Mouse (Mus musculus) embryo, embryonic 10.5 days (tissue): ENCODE data around the gene Ampd3.

Experiments
- DNase-seq: peaks from one replicate; pipeline ENCODE4 v3.0.0-alpha.2; 2015; ENCODE audit warnings: low spot score

Ampd3 gene

GRCm38 (mm10) chr7:110768001-110768400, at the start of gene Ampd3:
Gene Ampd3 (plus strand): TSS chr7:110768206.
- no peak for DNase-seq

GRCm38 (mm10) chr7:110718505-110718904, 49.5 kb upstream of the Ampd3 start:
- no peak for DNase-seq

- no peak for DNase-seq
Observed at GRCm38 (mm10) chr7:110719857-110720256, 48.1 kb upstream of the Ampd3 start.

GRCm38 (mm10) chr7:110722183-110722582, 45.8 kb upstream of the Ampd3 start:
- no peak for DNase-seq

- peak; percentile 89 for DNase-seq
Observed at GRCm38 (mm10) chr7:110727049-110727448, 41.0 kb upstream of the Ampd3 start.

- peak; percentile 74 for DNase-seq
Observed at GRCm38 (mm10) chr7:110728876-110729275, 39.1 kb upstream of the Ampd3 start.

- no peak for DNase-seq
Observed at GRCm38 (mm10) chr7:110729295-110729694, 38.7 kb upstream of the Ampd3 start.

GRCm38 (mm10) chr7:110731091-110731967, 36.7 kb upstream of the Ampd3 start:
- DNase-seq = peak; percentile 48

- no peak for DNase-seq
Observed at GRCm38 (mm10) chr7:110732001-110732632, 35.9 kb upstream of the Ampd3 start.

GRCm38 (mm10) chr7:110736914-110737313, 31.1 kb upstream of the Ampd3 start:
- no peak for DNase-seq

- no peak for DNase-seq
Observed at GRCm38 (mm10) chr7:110739764-110740163, 28.2 kb upstream of the Ampd3 start.

GRCm38 (mm10) chr7:110740188-110740587, 27.8 kb upstream of the Ampd3 start:
- no peak for DNase-seq

GRCm38 (mm10) chr7:110742022-110742421, 26.0 kb upstream of the Ampd3 start:
- no peak for DNase-seq

GRCm38 (mm10) chr7:110746087-110746562, 21.9 kb upstream of the Ampd3 start:
- no peak for DNase-seq

GRCm38 (mm10) chr7:110746809-110747208, 21.2 kb upstream of the Ampd3 start:
- no peak for DNase-seq

- no peak for DNase-seq
Observed at GRCm38 (mm10) chr7:110750834-110751233, 17.2 kb upstream of the Ampd3 start.

GRCm38 (mm10) chr7:110751634-110752033, 16.4 kb upstream of the Ampd3 start:
- no peak for DNase-seq

- DNase-seq = no peak
Observed at GRCm38 (mm10) chr7:110753310-110753709, 14.7 kb upstream of the Ampd3 start.

- DNase-seq = peak; percentile 84
Observed at GRCm38 (mm10) chr7:110753926-110754330, 14.1 kb upstream of the Ampd3 start.

- DNase-seq = no peak
Observed at GRCm38 (mm10) chr7:110756440-110756839, 11.6 kb upstream of the Ampd3 start.

GRCm38 (mm10) chr7:110762605-110763180, 5.3 kb upstream of the Ampd3 start:
- no peak for DNase-seq

- DNase-seq = peak; percentile 39
Observed at GRCm38 (mm10) chr7:110768451-110769064, 552 bp downstream of the Ampd3 start.
